Mouse (Mus musculus): Measurements from ENCODE around the gene Nln. TPM values are rescaled to one million over a fixed set of nuclear protein-coding genes. Genes with fewer than 3 reads are reported as not detected.

Gene Nln
- total and polyA plus RNA-seq, 2 experiments, result 9.8 to 33.9 TPM

GRCm38 (mm10) chr13:104139369-104140209, 30.2 kb upstream of the Nln start:
- Histone ChIP-seq H3K9ac (ENCODE audit: low read depth, low read length) (no peak overlapping the region), H3K27me3 (ENCODE audit: control insufficient read depth, insufficient read depth, low read length) (no peaks in the 10 kb centered on the region), H3K79me2 (ENCODE audit: control insufficient read depth, insufficient read depth, low read length) (no peaks in the 10 kb centered on the region), H3K4me1 (ENCODE audit: control insufficient read depth, insufficient read depth, low read length) (no peaks in the 10 kb centered on the region), H3K4me3 (ENCODE audit: insufficient read depth, low read depth, low read length) (no peak overlapping the region), H3K27ac (replicated peaks; ENCODE audit: insufficient read depth, low read depth, low read length) (no peak overlapping the region), H3K36me3 (ENCODE audit: control insufficient read depth, insufficient read depth, low read length) (peaks cover 22% of the 10 kb centered on the region)
- DNase-seq (ENCODE audit: extremely low read depth, low read depth, low spot score), result peak; percentile 63
- WGBS, result 38% methylated on average over 13 of the region's 13 CpGs
- peak; percentile 82 for TF ChIP-seq CTCF (IDR thresholded peaks at IDR 0.05; ENCODE audit: low read depth, low read length)
- TF ChIP-seq POLR2A (IDR thresholded peaks at IDR 0.05; ENCODE audit: extremely low read depth, insufficient read depth, low read length), result no peak

DNA sequence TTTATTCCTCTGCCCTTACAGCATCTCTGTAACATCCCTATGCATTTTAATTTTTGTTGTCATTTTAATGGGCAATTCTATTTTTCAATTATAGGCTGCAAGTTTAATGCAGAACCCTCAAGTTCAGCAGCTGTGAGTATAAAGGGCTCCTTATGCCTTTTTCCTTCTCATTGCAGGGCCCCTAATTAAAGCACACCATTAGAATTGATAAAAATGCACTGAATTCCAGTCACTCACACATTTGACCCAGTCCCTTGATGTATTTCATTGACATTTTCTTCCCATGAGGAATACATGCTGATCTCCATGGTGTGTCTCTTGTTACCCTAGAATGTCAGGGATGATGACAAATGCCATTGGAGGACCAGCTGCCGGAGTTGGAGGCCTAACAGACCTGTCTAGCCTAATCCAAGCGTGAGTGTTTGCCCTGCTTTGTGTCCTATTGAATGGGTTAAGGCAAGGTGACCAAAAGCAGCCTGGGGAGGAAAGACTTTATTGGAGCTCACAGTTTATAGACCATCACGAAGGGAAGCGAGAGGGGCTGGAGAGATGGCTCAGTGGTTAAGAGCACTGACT, 25.2 kb upstream of the Nln start:
- H3K4me3 ChIP-seq (ENCODE audit: insufficient read depth, low read depth, low read length), result no peak overlapping the region
- H3K36me3 ChIP-seq (ENCODE audit: control insufficient read depth, insufficient read depth, low read length), result 0 out of 2 replicates have a peak, but pooled peaks cover 1% of the 10 kb centered on the region
- 97% methylated on average over 4 of the region's 4 CpGs for whole genome bisulfite sequencing
- no peak for TF ChIP-seq POLR2A (IDR thresholded peaks at IDR 0.05; ENCODE audit: extremely low read depth, insufficient read depth, low read length)
- TF ChIP-seq CTCF (IDR thresholded peaks at IDR 0.05; ENCODE audit: low read depth, low read length), result no peak
- H3K27me3 ChIP-seq (ENCODE audit: control insufficient read depth, insufficient read depth, low read length), result no peaks in the 10 kb centered on the region
- no peak overlapping the region for H3K9ac ChIP-seq (ENCODE audit: low read depth, low read length)
- H3K4me1 ChIP-seq (ENCODE audit: control insufficient read depth, insufficient read depth, low read length), result peaks cover 7% of the 10 kb centered on the region
- H3K79me2 ChIP-seq (ENCODE audit: control insufficient read depth, insufficient read depth, low read length), result no peaks in the 10 kb centered on the region
- no peak for DNase-seq (ENCODE audit: extremely low read depth, low read depth, low spot score)
- H3K27ac ChIP-seq (replicated peaks; ENCODE audit: insufficient read depth, low read depth, low read length), result no peak overlapping the region

DNA sequence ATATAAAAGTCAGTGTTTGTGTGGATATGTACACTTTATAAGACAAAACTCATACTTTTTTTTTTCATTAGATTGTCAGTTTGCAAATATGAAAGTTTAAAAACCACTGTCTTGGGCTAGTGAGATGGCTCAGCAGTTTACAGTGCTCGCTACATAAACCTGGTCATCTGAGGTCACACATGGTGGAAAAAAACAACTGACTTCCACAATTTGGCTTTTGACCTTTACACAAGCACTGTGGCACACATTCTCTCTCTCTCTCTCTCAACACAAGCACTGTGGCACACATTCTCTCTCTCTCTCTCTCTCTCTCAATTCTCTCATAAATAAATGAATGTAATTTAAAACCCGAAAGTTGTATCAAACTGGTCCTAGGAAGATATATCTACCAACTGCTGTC, 23.1 kb upstream of the Nln start:
- no peak overlapping the region for H3K9ac ChIP-seq (ENCODE audit: low read depth, low read length)
- WGBS, result 54% methylated on average over 2 of the region's 2 CpGs

GRCm38 (mm10) chr13:104123662-104124381, 14.4 kb upstream of the Nln start:
- Histone ChIP-seq H3K4me1 (ENCODE audit: control insufficient read depth, insufficient read depth, low read length) (peaks cover 5% of the 10 kb centered on the region; the same call in 1 of the 2 replicates), H3K36me3 (ENCODE audit: control insufficient read depth, insufficient read depth, low read length) (peaks cover 5% of the 10 kb centered on the region), H3K4me3 (ENCODE audit: insufficient read depth, low read depth, low read length) (no peak overlapping the region), H3K27me3 (ENCODE audit: control insufficient read depth, insufficient read depth, low read length) (no peaks in the 10 kb centered on the region), H3K79me2 (ENCODE audit: control insufficient read depth, insufficient read depth, low read length) (no peaks in the 10 kb centered on the region), H3K9ac (ENCODE audit: low read depth, low read length) (no peak overlapping the region), H3K27ac (replicated peaks; ENCODE audit: insufficient read depth, low read depth, low read length) (no peak overlapping the region)
- TF ChIP-seq CTCF (IDR thresholded peaks at IDR 0.05; ENCODE audit: low read depth, low read length) (no peak), POLR2A (IDR thresholded peaks at IDR 0.05; ENCODE audit: extremely low read depth, insufficient read depth, low read length) (no peak)
- DNase-seq (ENCODE audit: extremely low read depth, low read depth, low spot score), result peak; percentile 52
- WGBS, result 52% methylated on average over 20 of the region's 20 CpGs

More for the DNA sequence above, 23.1 kb upstream of the Nln start:
- H3K79me2 ChIP-seq (ENCODE audit: control insufficient read depth, insufficient read depth, low read length), result no peaks in the 10 kb centered on the region
- H3K27ac ChIP-seq (replicated peaks; ENCODE audit: insufficient read depth, low read depth, low read length), result peak overlapping the region; percentile 21; the same call in 1 of the 2 replicates
- H3K36me3 ChIP-seq (ENCODE audit: control insufficient read depth, insufficient read depth, low read length), result 0 out of 2 replicates have a peak, but pooled peaks cover 1% of the 10 kb centered on the region
- TF ChIP-seq CTCF (IDR thresholded peaks at IDR 0.05; ENCODE audit: low read depth, low read length) (no peak), POLR2A (IDR thresholded peaks at IDR 0.05; ENCODE audit: extremely low read depth, insufficient read depth, low read length) (no peak)
- peak; percentile 83 for DNase-seq (ENCODE audit: extremely low read depth, low read depth, low spot score)
- H3K4me1 ChIP-seq (ENCODE audit: control insufficient read depth, insufficient read depth, low read length), result peaks cover 7% of the 10 kb centered on the region
- no peaks in the 10 kb centered on the region for H3K27me3 ChIP-seq (ENCODE audit: control insufficient read depth, insufficient read depth, low read length)
- no peak overlapping the region for H3K4me3 ChIP-seq (ENCODE audit: insufficient read depth, low read depth, low read length)

GRCm38 (mm10) chr13:104122078-104122840, 12.8 kb upstream of the Nln start:
- H3K4me1 ChIP-seq (ENCODE audit: control insufficient read depth, insufficient read depth, low read length), result peaks cover 5% of the 10 kb centered on the region; the same call in 1 of the 2 replicates
- H3K27ac ChIP-seq (replicated peaks; ENCODE audit: insufficient read depth, low read depth, low read length), result no peak overlapping the region
- H3K9ac ChIP-seq (ENCODE audit: low read depth, low read length), result no peak overlapping the region
- WGBS, result 89% methylated on average over 17 of the region's 17 CpGs
- H3K36me3 ChIP-seq (ENCODE audit: control insufficient read depth, insufficient read depth, low read length), result peaks cover 7% of the 10 kb centered on the region
- DNase-seq (ENCODE audit: extremely low read depth, low read depth, low spot score), result no peak
- TF ChIP-seq POLR2A (IDR thresholded peaks at IDR 0.05; ENCODE audit: extremely low read depth, insufficient read depth, low read length) (no peak), CTCF (IDR thresholded peaks at IDR 0.05; ENCODE audit: low read depth, low read length) (no peak)
- H3K27me3 ChIP-seq (ENCODE audit: control insufficient read depth, insufficient read depth, low read length), result no peaks in the 10 kb centered on the region
- no peaks in the 10 kb centered on the region for H3K79me2 ChIP-seq (ENCODE audit: control insufficient read depth, insufficient read depth, low read length)
- no peak overlapping the region for H3K4me3 ChIP-seq (ENCODE audit: insufficient read depth, low read depth, low read length)

Measured in liver, adult 2 months (tissue).